Mouse (Mus musculus) heart, adult 2 months (tissue): ENCODE data around the gene Socs7.
"Not testable (repeated sequence)": the region's sequence is repeated elsewhere in the genome, so short reads cannot be mapped to it uniquely, and the experiment has no call there.

Experiments used
- CTCF ChIP-seq: fragments of 200-600 bp; IDR thresholded peaks from 2 replicates; pipeline ENCODE4 v1.8.1; 2022; ENCODE audit warnings: antibody characterized with exemption, mild to moderate bottlenecking, moderate library complexity
- POLR2A ChIP-seq: fragments of 200-500 bp; IDR thresholded peaks from 2 replicates; pipeline ENCODE4 v1.6.1; 2011; ENCODE audit warnings: mild to moderate bottlenecking, low read depth, low read length, control low read depth; ENCODE audit not compliant: insufficient read depth

DNA sequence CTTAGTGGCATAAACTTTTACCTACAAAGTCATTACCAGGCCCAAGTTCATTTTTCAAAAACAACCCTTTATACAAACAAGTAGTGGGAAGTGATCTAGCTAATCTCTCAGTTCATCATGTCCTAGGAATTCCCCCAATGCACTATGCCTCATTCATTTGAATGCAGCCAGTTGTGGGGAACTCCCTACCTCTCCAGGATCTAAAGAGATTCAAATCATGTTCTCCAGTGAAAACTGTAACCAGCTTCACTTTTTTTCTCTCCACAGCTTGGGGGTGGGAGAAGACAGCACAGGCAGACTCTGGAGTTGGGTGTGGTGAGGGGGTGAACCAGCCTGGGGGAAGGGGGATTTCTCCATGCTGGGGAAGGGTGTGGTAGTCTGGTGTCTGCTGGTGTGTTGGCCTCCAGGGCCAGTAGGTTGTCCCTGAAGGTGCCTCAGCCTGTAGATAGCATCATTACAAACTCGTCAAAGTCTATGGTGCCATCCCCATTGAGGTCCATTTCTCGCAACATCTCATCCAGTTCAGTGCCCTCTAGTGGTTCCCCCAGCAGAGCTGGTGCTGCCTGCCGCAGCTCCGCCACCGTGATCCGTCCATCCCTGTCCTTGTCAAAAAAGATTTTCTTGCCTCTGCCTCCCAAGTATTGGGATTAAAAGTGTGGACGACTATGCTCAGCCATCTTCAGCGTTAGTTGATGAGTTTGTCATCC lies 40.3 kb upstream of the Socs7 start:
- TF ChIP-seq POLR2A, CTCF: not testable (repeated sequence)
